Mouse (Mus musculus): ENCODE measurements around the gene Atoh8. TPM values are rescaled to one million over a fixed set of nuclear protein-coding genes. Genes with fewer than 3 reads are reported as not detected.
A peak's percentile ranks its signal among the peaks of the same experiment; 100 is the strongest.

Atoh8 gene
- polyA plus RNA-seq, 1 experiment = 16.2 TPM

GRCm38 (mm10) chr6:72273153-72273552 is 37.8 kb upstream of the Atoh8 start:
- no peak overlapping the region for H3K27ac ChIP-seq (ENCODE audit: insufficient read depth, low read length)
- H3K4me1 ChIP-seq (ENCODE audit: control insufficient read depth, insufficient read depth, low read length) = peaks cover 3% of the 10 kb centered on the region; the same call in 1 of the 2 replicates
- no peak overlapping the region for H3K4me3 ChIP-seq (ENCODE audit: insufficient read depth, low read length)
- TF ChIP-seq POLR2A (IDR thresholded peaks at IDR 0.05; ENCODE audit: low read depth, low read length) (no peak), CTCF (IDR thresholded peaks at IDR 0.05; ENCODE audit: borderline replicate concordance, insufficient read depth, low read length) (no peak)

GRCm38 (mm10) chr6:72272161-72272696 is 36.9 kb upstream of the Atoh8 start:
- no peak for TF ChIP-seq POLR2A (IDR thresholded peaks at IDR 0.05; ENCODE audit: low read depth, low read length)
- TF ChIP-seq CTCF (IDR thresholded peaks at IDR 0.05; ENCODE audit: borderline replicate concordance, insufficient read depth, low read length) = no peak
- H3K27ac ChIP-seq (ENCODE audit: insufficient read depth, low read length) = no peak overlapping the region
- no peak overlapping the region for H3K4me3 ChIP-seq (ENCODE audit: insufficient read depth, low read length)
- peaks cover 2% of the 10 kb centered on the region; the same call in 1 of the 2 replicates for H3K4me1 ChIP-seq (ENCODE audit: control insufficient read depth, insufficient read depth, low read length)

DNA sequence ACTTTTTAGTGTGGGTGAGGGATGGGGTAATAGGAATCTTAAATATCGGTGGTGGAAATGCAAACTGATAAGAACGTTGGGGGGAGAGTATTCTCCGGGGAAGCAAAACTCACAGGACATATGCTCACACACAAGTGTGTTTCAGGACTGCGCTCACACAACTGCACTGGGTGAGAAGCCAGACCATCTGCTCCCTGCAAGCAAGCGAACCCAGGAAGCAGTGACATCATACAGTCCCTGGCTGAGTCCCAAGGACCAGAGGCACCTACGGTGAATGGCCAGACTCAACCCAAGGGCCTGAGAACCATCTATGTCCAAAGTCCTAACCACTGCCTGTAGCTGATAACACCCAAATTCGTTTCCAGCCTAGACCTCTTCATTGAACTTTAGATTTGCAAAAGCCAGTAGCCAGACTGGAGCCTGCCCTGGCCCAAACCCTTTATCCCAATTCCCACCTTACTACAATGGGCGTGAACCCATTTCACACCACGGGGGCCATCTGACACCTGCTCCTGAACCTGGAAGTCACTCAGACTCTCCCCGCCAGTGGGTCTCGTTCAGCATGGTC is 35.7 kb upstream of the Atoh8 start:
- no peak for TF ChIP-seq POLR2A (IDR thresholded peaks at IDR 0.05; ENCODE audit: low read depth, low read length)
- no peak for TF ChIP-seq CTCF (IDR thresholded peaks at IDR 0.05; ENCODE audit: borderline replicate concordance, insufficient read depth, low read length)
- H3K4me3 ChIP-seq (ENCODE audit: insufficient read depth, low read length) = no peak overlapping the region
- H3K4me1 ChIP-seq (ENCODE audit: control insufficient read depth, insufficient read depth, low read length) = no peaks in the 10 kb centered on the region
- no peak overlapping the region for H3K27ac ChIP-seq (ENCODE audit: insufficient read depth, low read length)

GRCm38 (mm10) chr6:72270258-72270657 is 34.9 kb upstream of the Atoh8 start:
- H3K4me3 ChIP-seq (ENCODE audit: insufficient read depth, low read length) = no peak overlapping the region
- no peak overlapping the region for H3K27ac ChIP-seq (ENCODE audit: insufficient read depth, low read length)
- no peaks in the 10 kb centered on the region for H3K4me1 ChIP-seq (ENCODE audit: control insufficient read depth, insufficient read depth, low read length)
- TF ChIP-seq CTCF (IDR thresholded peaks at IDR 0.05; ENCODE audit: borderline replicate concordance, insufficient read depth, low read length) = no peak
- TF ChIP-seq POLR2A (IDR thresholded peaks at IDR 0.05; ENCODE audit: low read depth, low read length) = no peak

- TF ChIP-seq POLR2A (IDR thresholded peaks at IDR 0.05; ENCODE audit: low read depth, low read length) (no peak), CTCF (IDR thresholded peaks at IDR 0.05; ENCODE audit: borderline replicate concordance, insufficient read depth, low read length) (no peak)
- Histone ChIP-seq H3K4me3 (ENCODE audit: insufficient read depth, low read length) (no peak overlapping the region), H3K4me1 (ENCODE audit: control insufficient read depth, insufficient read depth, low read length) (no peaks in the 10 kb centered on the region), H3K27ac (ENCODE audit: insufficient read depth, low read length) (no peak overlapping the region)
Measured at GRCm38 (mm10) chr6:72268149-72268847, 32.9 kb upstream of the Atoh8 start.

- TF ChIP-seq POLR2A (IDR thresholded peaks at IDR 0.05; ENCODE audit: low read depth, low read length) (no peak), CTCF (IDR thresholded peaks at IDR 0.05; ENCODE audit: borderline replicate concordance, insufficient read depth, low read length) (no peak)
- no peaks in the 10 kb centered on the region for H3K4me1 ChIP-seq (ENCODE audit: control insufficient read depth, insufficient read depth, low read length)
- H3K27ac ChIP-seq (ENCODE audit: insufficient read depth, low read length) = no peak overlapping the region
- no peak overlapping the region for H3K4me3 ChIP-seq (ENCODE audit: insufficient read depth, low read length)
Measured at GRCm38 (mm10) chr6:72265664-72266063, 30.3 kb upstream of the Atoh8 start.

DNA sequence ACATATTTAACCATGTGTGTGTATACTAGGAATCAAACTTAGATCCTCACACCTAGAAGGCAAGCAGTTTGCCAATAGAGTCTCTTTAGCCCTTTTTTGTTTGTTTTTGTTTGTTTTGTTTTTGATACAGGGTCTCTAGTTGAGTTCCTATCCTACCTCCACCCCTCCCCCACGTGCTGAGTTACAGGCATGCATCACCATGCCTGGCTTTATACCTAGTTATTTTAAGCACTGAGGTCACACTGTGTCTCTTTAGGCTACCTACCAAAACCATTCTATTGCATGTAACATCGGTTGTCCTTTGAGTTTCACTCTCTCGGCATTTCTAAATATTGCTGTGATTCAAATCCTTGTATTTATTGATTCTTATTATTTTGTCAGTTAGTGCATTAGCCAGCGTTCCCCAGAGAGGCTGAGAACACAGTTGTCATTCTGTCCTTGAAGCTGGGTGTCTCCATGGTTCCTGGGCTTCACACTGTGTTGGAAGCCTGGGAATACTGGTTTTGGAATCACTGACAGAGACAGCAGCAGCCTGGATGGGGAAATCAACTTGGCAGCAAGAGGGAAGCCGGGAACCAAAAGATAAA is 28.4 kb upstream of the Atoh8 start:
- Histone ChIP-seq H3K27ac (ENCODE audit: insufficient read depth, low read length) (no peak overlapping the region), H3K4me1 (ENCODE audit: control insufficient read depth, insufficient read depth, low read length) (no peaks in the 10 kb centered on the region), H3K4me3 (ENCODE audit: insufficient read depth, low read length) (no peak overlapping the region)
- TF ChIP-seq POLR2A (IDR thresholded peaks at IDR 0.05; ENCODE audit: low read depth, low read length) (no peak), CTCF (IDR thresholded peaks at IDR 0.05; ENCODE audit: borderline replicate concordance, insufficient read depth, low read length) (no peak)

DNA sequence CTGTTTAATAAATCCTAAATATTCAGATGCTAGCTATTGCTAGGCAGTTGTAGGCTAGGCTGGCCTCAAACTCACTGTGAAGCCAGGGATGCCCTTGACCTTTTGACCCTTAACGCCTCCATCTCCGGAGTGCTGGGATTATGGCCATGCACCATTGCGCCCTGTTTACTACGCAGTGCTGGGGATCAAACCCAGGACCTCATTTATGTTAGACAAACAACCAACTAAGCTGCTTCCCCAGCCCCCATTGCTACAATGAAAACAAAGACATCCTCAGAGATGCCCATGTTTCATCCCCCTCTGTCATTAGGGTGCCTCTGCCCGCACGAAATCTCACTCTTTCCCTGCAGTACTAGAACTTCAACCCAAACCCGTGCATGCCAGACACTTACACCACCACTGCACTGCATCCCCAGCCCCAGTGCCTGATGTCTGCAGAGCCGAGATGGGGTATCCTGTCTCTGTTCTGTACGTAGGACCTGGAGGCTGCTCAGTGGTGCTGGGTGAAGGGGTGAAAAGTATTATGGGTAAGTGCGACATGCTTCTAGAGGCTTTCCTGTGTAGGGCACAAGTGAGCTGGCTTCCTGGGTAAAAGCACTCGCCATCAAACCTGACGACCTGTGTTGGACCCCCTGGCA is 26.4 kb upstream of the Atoh8 start:
- Histone ChIP-seq H3K27ac (ENCODE audit: insufficient read depth, low read length) (no peak overlapping the region), H3K4me3 (ENCODE audit: insufficient read depth, low read length) (no peak overlapping the region), H3K4me1 (ENCODE audit: control insufficient read depth, insufficient read depth, low read length) (no peaks in the 10 kb centered on the region)
- TF ChIP-seq CTCF (IDR thresholded peaks at IDR 0.05; ENCODE audit: borderline replicate concordance, insufficient read depth, low read length) (no peak), POLR2A (IDR thresholded peaks at IDR 0.05; ENCODE audit: low read depth, low read length) (no peak)

GRCm38 (mm10) chr6:72260981-72261682 is 25.8 kb upstream of the Atoh8 start:
- H3K4me1 ChIP-seq (ENCODE audit: control insufficient read depth, insufficient read depth, low read length) = no peaks in the 10 kb centered on the region
- TF ChIP-seq POLR2A (IDR thresholded peaks at IDR 0.05; ENCODE audit: low read depth, low read length) (no peak), CTCF (IDR thresholded peaks at IDR 0.05; ENCODE audit: borderline replicate concordance, insufficient read depth, low read length) (peak; percentile 96)
- H3K4me3 ChIP-seq (ENCODE audit: insufficient read depth, low read length) = no peak overlapping the region
- no peak overlapping the region for H3K27ac ChIP-seq (ENCODE audit: insufficient read depth, low read length)

Data from embryonic fibroblast, embryonic 13.5 days (primary cell).